In genomic region chr10:37908276-37908675, GRCm38 (mm10) we compare ENCODE assay signal across 21 mouse cellular contexts.
DNase-seq lines count a peak whose midpoint lies in the region; ATAC-seq and TF ChIP-seq lines count a peak whose summit lies in the region.
"Had no signal": no experiment of that assay in that cellular context is flagged by ENCODE, and none has a peak within 500 bp of the region (broad histone marks: within the 10 kb centered on the region; RNA-seq: fewer than 3 reads in every experiment).

No protein-coding gene starts in this region.

- TF ChIP-seq CTCF in midbrain, postnatal 0 days (IDR thresholded peaks at IDR 0.05), result no peak

- WGBS in midbrain, postnatal 0 days, result 77% methylated on average over 2 of the region's 2 CpGs
- WGBS in midbrain, embryonic 13.5 days, result 70% methylated on average over 2 of the region's 2 CpGs
- WGBS in intestine, embryonic 16.5 days, result 71% methylated on average over 2 of the region's 2 CpGs

- DNase-seq in cerebellum, adult 9-11 months, result peak; percentile 10
- DNase-seq in cerebellum, adult 8-10 months, result no peak
- DNase-seq in midbrain, postnatal 0 days (ENCODE audit: low spot score), result peak; percentile 1
- peak; percentile 18 to 22 for DNase-seq in cerebellum, postnatal 25 days
- DNase-seq: adrenal gland, adult 2 months; adrenal gland, postnatal 14 days; gastrocnemius, postnatal 10 days; gastrocnemius, postnatal 36 days; heart, adult 2 months; heart, postnatal 14 days; heart, postnatal 4 days; kidney, adult 18-20 months had no signal

- H3K4me3 ChIP-seq in midbrain, postnatal 0 days (ENCODE audit: low read depth, low read length), result no peak overlapping the region
- H3K4me3 ChIP-seq in midbrain, embryonic 13.5 days (replicated peaks), result no peak overlapping the region
- H3K4me3 ChIP-seq in intestine, embryonic 16.5 days (ENCODE audit: low read length), result no peak overlapping the region
- H3K4me3 ChIP-seq: forebrain, embryonic 10.5 days; forebrain, embryonic 13.5 days; heart, adult 2 months; heart, embryonic 10.5 days; heart, embryonic 13.5 days; intestine, embryonic 15.5 days had no signal

- no peaks in the 10 kb centered on the region for H3K4me1 ChIP-seq in midbrain, postnatal 0 days (ENCODE audit: insufficient read depth, low read length)
- H3K4me1 ChIP-seq in midbrain, embryonic 13.5 days (replicated peaks), result no peaks in the 10 kb centered on the region
- no peaks in the 10 kb centered on the region for H3K4me1 ChIP-seq in intestine, embryonic 16.5 days (ENCODE audit: control insufficient read depth, insufficient read depth, low read length)
- H3K4me1 ChIP-seq: forebrain, embryonic 10.5 days; forebrain, embryonic 13.5 days; heart, embryonic 10.5 days; heart, embryonic 13.5 days; intestine, embryonic 15.5 days had no signal

- no peaks in the 10 kb centered on the region for H3K27me3 ChIP-seq in midbrain, postnatal 0 days (ENCODE audit: insufficient read depth, low read length)
- no peaks in the 10 kb centered on the region for H3K27me3 ChIP-seq in midbrain, embryonic 13.5 days
- H3K27me3 ChIP-seq in intestine, embryonic 16.5 days (replicated peaks; ENCODE audit: control insufficient read depth, insufficient read depth, low read length), result no peaks in the 10 kb centered on the region
- H3K27me3 ChIP-seq: forebrain, embryonic 13.5 days; heart, embryonic 13.5 days; intestine, embryonic 15.5 days had no signal

- no peaks in the 10 kb centered on the region for H3K9me3 ChIP-seq in midbrain, postnatal 0 days (ENCODE audit: low read length)
- no peaks in the 10 kb centered on the region for H3K9me3 ChIP-seq in midbrain, embryonic 13.5 days
- no peaks in the 10 kb centered on the region for H3K9me3 ChIP-seq in intestine, embryonic 16.5 days (ENCODE audit: control insufficient read depth, low read length)
- H3K9me3 ChIP-seq: forebrain, embryonic 10.5 days; forebrain, embryonic 13.5 days; heart, embryonic 10.5 days; heart, embryonic 13.5 days; intestine, embryonic 15.5 days had no signal

- no peak for ATAC-seq in midbrain, postnatal 0 days (ENCODE audit: low FRiP score)
- no peak for ATAC-seq in midbrain, embryonic 13.5 days
- no peak for ATAC-seq in intestine, embryonic 16.5 days
- ATAC-seq: CD4-positive, CD25-positive, alpha-beta regulatory T cell, adult 4 months; intestine, embryonic 15.5 days had no signal

- no peaks in the 10 kb centered on the region for H3K36me3 ChIP-seq in midbrain, postnatal 0 days (ENCODE audit: insufficient read depth, low read length)
- no peaks in the 10 kb centered on the region for H3K36me3 ChIP-seq in midbrain, embryonic 13.5 days
- H3K36me3 ChIP-seq in intestine, embryonic 16.5 days (ENCODE audit: control insufficient read depth, insufficient read depth, low read length), result no peaks in the 10 kb centered on the region
- H3K36me3 ChIP-seq: forebrain, embryonic 10.5 days; heart, embryonic 10.5 days; heart, embryonic 13.5 days; intestine, embryonic 15.5 days had no signal

- no peak overlapping the region for H3K4me2 ChIP-seq in midbrain, postnatal 0 days (ENCODE audit: low read depth, low read length, poor library complexity, severe bottlenecking)
- H3K4me2 ChIP-seq in midbrain, embryonic 13.5 days (replicated peaks), result no peak overlapping the region
- no peak overlapping the region for H3K4me2 ChIP-seq in intestine, embryonic 16.5 days (ENCODE audit: low read depth, low read length)
- H3K4me2 ChIP-seq: forebrain, embryonic 13.5 days; heart, embryonic 13.5 days; hindbrain, embryonic 14.5 days; intestine, embryonic 15.5 days had no signal

- H3K27ac ChIP-seq in midbrain, postnatal 0 days (ENCODE audit: low read depth, low read length), result no peak overlapping the region
- no peak overlapping the region for H3K27ac ChIP-seq in midbrain, embryonic 13.5 days
- no peak overlapping the region for H3K27ac ChIP-seq in intestine, embryonic 16.5 days (ENCODE audit: low read length)
- H3K27ac ChIP-seq: forebrain, embryonic 10.5 days; forebrain, embryonic 13.5 days; heart, adult 2 months; heart, embryonic 10.5 days; heart, embryonic 13.5 days; hindbrain, embryonic 14.5 days; intestine, embryonic 15.5 days had no signal

- H3K9ac ChIP-seq in midbrain, postnatal 0 days (replicated peaks; ENCODE audit: low read length, poor library complexity, severe bottlenecking), result no peak overlapping the region
- no peak overlapping the region for H3K9ac ChIP-seq in midbrain, embryonic 13.5 days (replicated peaks)
- H3K9ac ChIP-seq in intestine, embryonic 16.5 days (ENCODE audit: low read depth, low read length), result no peak overlapping the region
- H3K9ac ChIP-seq: forebrain, embryonic 13.5 days; heart, embryonic 13.5 days; hindbrain, embryonic 14.5 days; intestine, embryonic 15.5 days had no signal
